Mouse (Mus musculus): ENCODE measurements around the gene Wee1. TPM values are rescaled to one million over a fixed set of nuclear protein-coding genes. Genes with fewer than 3 reads are reported as not detected.
A peak's percentile ranks its signal among the peaks of the same experiment; 100 is the strongest.
"Not testable (repeated sequence)": the region's sequence is repeated elsewhere in the genome, so short reads cannot be mapped to it uniquely, and the experiment has no call there.

The Wee1 gene
- total RNA-seq, 2 experiments from 2014 or later = 15.2 to 16.1 TPM

GRCm38 (mm10) chr7:110122565-110123422 lies 948 bp downstream of the Wee1 start:
- peak; percentile 83 for DNase-seq

- peak; percentile 33 for DNase-seq
Measured at GRCm38 (mm10) chr7:110123844-110124555, 2.2 kb downstream of the Wee1 start.

- DNase-seq = no peak
Measured at GRCm38 (mm10) chr7:110128566-110128965, 6.7 kb downstream of the Wee1 start.

GRCm38 (mm10) chr7:110132272-110132671 lies 10.4 kb downstream of the Wee1 start:
- not testable (repeated sequence) for DNase-seq

GRCm38 (mm10) chr7:110133988-110134387 lies 12.1 kb downstream of the Wee1 start:
- peak; percentile 41 for DNase-seq

GRCm38 (mm10) chr7:110138538-110138937 lies 16.7 kb downstream of the Wee1 start:
- DNase-seq = no peak

GRCm38 (mm10) chr7:110143863-110144262 lies 22.0 kb downstream of the Wee1 start:
- no peak for DNase-seq

- no peak for DNase-seq
Measured at GRCm38 (mm10) chr7:110152891-110153290, 31.0 kb downstream of the Wee1 start.

- peak; percentile 31 for DNase-seq
Measured at GRCm38 (mm10) chr7:110156712-110157260, 34.9 kb downstream of the Wee1 start.

- DNase-seq = peak; percentile 6
Measured at GRCm38 (mm10) chr7:110157261-110157910, 35.5 kb downstream of the Wee1 start.

- no peak for DNase-seq
Measured at GRCm38 (mm10) chr7:110158073-110158472, 36.2 kb downstream of the Wee1 start.

GRCm38 (mm10) chr7:110160109-110160508 lies 38.3 kb downstream of the Wee1 start:
- DNase-seq = not testable (repeated sequence)

- DNase-seq = no peak
Measured at GRCm38 (mm10) chr7:110160601-110161000, 38.8 kb downstream of the Wee1 start.

- DNase-seq = no peak
Measured at GRCm38 (mm10) chr7:110163024-110163423, 41.2 kb downstream of the Wee1 start.

GRCm38 (mm10) chr7:110164103-110164681 lies 42.3 kb downstream of the Wee1 start:
- DNase-seq = peak; percentile 92

GRCm38 (mm10) chr7:110164712-110165122 lies 42.9 kb downstream of the Wee1 start:
- DNase-seq = peak; percentile 95

- no peak for DNase-seq
Measured at GRCm38 (mm10) chr7:110166233-110166632, 44.4 kb downstream of the Wee1 start.

- no peak for DNase-seq
Measured at GRCm38 (mm10) chr7:110179208-110179607, 57.4 kb downstream of the Wee1 start.

GRCm38 (mm10) chr7:110180613-110181012 lies 58.8 kb downstream of the Wee1 start:
- no peak for DNase-seq

GRCm38 (mm10) chr7:110181446-110181845 lies 59.6 kb downstream of the Wee1 start:
- DNase-seq = no peak

GRCm38 (mm10) chr7:110184608-110185007 lies 62.8 kb downstream of the Wee1 start:
- no peak for DNase-seq

GRCm38 (mm10) chr7:110189951-110190350 lies 68.1 kb downstream of the Wee1 start:
- DNase-seq = no peak

Measured in adrenal gland, postnatal 10 days (tissue).